Mouse (Mus musculus) bone marrow macrophage, adult 2 months (primary cell): ENCODE data around the gene Grn.

Experiments used
- CTCF ChIP-seq: IDR thresholded peaks from 2 replicates; pipeline ENCODE4 v1.5.1; 2012; ENCODE audit warnings: low read depth, mild to moderate bottlenecking, low read length, moderate library complexity
- POLR2A ChIP-seq: IDR thresholded peaks from 2 replicates; pipeline ENCODE4 v1.6.1; 2012; ENCODE audit warnings: mild to moderate bottlenecking, low read depth, low read length, borderline replicate concordance

GRCm38 (mm10) chr11:102478671-102479070 is 48.6 kb downstream of the Grn start:
- TF ChIP-seq POLR2A (no peak), CTCF (no peak)
